Mouse (Mus musculus): Measurements from ENCODE around the gene Brap. TPM values are rescaled to one million over a fixed set of nuclear protein-coding genes. Genes with fewer than 3 reads are reported as not detected.
"Not testable (repeated sequence)": the region's sequence is repeated elsewhere in the genome, so short reads cannot be mapped to it uniquely, and the experiment has no call there.

The Brap gene
- total RNA-seq (2021): 10 to 100 TPM; 50.4 to 51.8 TPM

GRCm38 (mm10) chr5:121660059-121660896, at the start of gene Brap, which contains the start of gene Acad10:
Brap (plus strand) TSS chr5:121660563.
Acad10 (minus strand) TSS chr5:121660514.
- peak; percentile 90 to 96 for DNase-seq (ENCODE audit: extremely low spot score in 1 of 2, low spot score in 2 of 2)
- intact Hi-C loops (cut with DNase I): no loop called here

GRCm38 (mm10) chr5:121612036-121612435, 48.3 kb upstream of the Brap start:
- DNase-seq (ENCODE audit: extremely low spot score in 1 of 2, low spot score in 2 of 2): no peak
- intact Hi-C loops (cut with DNase I): no loop called here

DNA sequence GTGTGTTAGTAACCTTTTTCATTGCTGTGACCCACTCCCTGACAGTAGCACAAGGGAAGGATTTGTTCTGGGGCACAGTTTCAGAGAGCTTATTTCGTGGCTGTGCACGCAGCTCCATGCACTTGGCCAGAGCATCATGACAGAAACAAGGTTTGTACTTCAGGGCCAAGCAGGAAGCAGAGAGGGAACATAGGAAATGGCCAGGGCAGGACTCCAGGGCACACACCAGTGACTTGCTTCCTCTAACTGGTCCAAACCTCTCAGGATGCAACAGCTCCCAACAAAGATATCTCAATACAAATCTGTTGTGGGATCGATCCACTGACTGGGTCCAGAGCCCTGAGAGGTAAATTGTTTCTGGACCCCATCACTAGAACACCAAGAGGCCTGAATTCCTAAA, 45.4 kb upstream of the Brap start:
- DNase-seq (ENCODE audit: extremely low spot score in 1 of 2, low spot score in 2 of 2); intact Hi-C loops (cut with DNase I): not testable (repeated sequence)

DNA sequence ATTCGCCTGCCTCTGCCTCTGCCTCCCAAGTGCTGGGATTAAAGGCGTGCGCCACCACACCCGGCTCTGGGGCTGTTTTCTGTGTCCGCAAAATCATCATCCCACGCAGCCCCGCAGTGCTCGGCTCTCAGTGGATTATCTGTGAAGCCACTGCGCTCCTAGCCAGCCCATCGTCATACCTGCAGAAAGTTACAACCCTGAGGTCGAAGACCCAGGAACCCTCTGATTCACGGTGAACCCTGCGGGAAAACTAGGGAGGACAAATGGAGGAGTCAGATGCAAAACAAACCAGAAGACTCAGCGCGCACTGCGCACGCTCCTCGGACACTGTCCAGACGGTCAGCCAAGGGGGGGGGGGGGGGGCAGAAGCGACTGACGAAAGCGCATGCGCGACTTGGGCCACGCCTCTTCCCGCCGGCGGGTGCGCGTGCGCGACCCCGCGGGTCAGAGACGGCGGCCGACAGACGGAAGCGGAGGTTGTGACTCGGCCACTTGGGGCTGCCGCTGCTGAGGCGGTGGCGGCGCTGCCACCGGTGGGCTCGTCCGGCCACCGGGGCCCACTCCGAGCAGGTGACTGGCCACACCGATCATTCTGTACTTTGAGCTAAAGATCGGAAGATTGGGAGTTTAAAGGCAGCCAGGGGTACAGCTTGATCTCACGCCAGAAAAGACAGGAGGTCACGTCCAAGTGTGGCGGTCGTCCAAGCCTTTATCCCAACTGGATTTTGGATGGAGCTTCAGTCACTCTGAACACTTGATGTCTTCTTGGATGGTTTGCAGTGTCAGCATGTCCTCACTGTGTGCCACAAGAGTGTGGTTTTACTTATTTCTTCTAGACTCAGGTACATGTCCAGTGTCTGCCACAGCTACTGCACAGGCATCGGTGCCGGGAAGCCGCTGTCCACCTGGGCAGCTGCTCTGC, 41.5 kb upstream of the Brap start, which contains the start of gene Acad12:
Gene Acad12 (minus strand): TSS at position 347 of the 922 bp plus-strand sequence.
- intact Hi-C loops (cut with DNase I): no loop called here
- peak; percentile 48 to 90 for DNase-seq (ENCODE audit: extremely low spot score in 1 of 2, low spot score in 2 of 2)

GRCm38 (mm10) chr5:121621102-121621501, 39.3 kb upstream of the Brap start:
- intact Hi-C loops (cut with DNase I): no loop called here
- no peak for DNase-seq (ENCODE audit: extremely low spot score in 1 of 2, low spot score in 2 of 2)

DNA sequence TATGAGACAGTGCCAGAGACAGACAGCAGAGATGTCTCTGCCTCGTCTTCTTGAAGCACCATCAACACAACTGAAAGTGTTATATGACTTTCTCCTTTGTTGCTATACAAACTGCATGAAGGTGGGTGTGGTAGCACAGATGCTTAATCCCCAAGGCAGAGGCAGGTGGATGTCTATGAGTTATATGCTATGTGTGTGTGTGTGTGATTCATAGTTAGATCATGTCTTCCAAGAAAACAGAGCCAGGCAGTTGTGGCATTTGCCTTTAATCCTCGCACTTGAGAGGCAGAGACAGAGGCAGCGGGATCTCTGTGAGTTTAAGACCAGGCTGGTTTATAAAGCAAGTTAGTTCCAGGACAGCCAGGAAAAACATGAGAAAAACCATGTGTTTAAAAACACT, 37.1 kb upstream of the Brap start:
- DNase-seq (ENCODE audit: extremely low spot score in 1 of 2, low spot score in 2 of 2): no peak
- intact Hi-C loops (cut with DNase I): no loop called here

- peak; percentile 28 to 73 for DNase-seq (ENCODE audit: extremely low spot score in 1 of 2, low spot score in 2 of 2)
- intact Hi-C loops (cut with DNase I): no loop called here
Measured at GRCm38 (mm10) chr5:121627871-121628270, 32.5 kb upstream of the Brap start.

DNA sequence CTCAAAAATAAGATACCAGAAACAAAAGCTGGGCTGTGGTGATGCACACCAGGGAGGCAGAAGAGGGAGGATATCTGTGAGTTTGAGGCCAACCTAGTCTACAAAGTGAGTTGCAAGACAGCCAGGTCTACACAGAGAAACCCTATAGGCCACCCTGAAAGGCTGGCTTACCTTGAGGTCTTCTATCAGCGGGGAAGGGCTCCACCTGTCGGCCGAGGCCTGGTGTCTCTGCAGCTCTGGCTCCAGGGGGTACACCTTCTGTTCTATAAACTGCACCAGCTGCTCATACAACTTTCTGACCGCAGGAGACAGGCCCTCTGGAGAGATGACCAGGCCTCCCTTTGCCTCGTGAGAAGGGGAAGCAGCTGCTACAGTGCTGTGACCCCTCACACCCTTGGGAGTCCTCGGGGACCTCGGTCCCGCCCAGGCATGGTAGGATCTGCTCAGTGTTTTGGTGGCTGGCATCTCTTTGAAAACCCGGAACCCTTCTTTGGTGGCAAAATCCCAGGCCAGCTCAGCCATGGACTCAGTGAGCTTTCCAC, 29.2 kb upstream of the Brap start:
- intact Hi-C loops (cut with DNase I); DNase-seq (ENCODE audit: extremely low spot score in 1 of 2, low spot score in 2 of 2): not testable (repeated sequence)

DNA sequence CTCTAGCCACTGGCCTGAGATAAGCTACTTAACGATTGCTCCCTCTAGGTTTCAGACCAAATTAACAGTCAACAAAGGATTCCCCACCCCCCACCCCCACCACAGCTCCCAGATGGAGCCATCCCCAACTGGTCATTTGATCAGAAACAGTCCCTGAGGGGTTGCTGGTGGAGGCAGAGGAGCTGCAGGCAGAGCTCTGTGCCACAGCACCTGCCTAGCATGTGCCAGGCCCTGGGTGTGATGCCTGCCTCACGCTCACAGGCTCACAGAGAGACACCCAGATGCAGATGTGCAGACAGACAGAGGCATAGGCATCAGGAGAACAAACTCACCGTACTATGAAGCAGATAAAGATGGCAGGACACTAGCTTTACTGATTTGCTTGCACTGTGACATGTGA, 27.6 kb upstream of the Brap start:
- intact Hi-C loops (cut with DNase I): no loop called here
- DNase-seq (ENCODE audit: extremely low spot score in 1 of 2, low spot score in 2 of 2): no peak

GRCm38 (mm10) chr5:121634668-121635067, 25.7 kb upstream of the Brap start:
- DNase-seq (ENCODE audit: extremely low spot score in 1 of 2, low spot score in 2 of 2): no peak
- intact Hi-C loops (cut with DNase I): no loop called here

- intact Hi-C loops (cut with DNase I): no loop called here
- no peak for DNase-seq (ENCODE audit: extremely low spot score in 1 of 2, low spot score in 2 of 2)
Measured at GRCm38 (mm10) chr5:121637296-121637695, 23.1 kb upstream of the Brap start.

GRCm38 (mm10) chr5:121639601-121640000, 20.8 kb upstream of the Brap start:
- intact Hi-C loops (cut with DNase I): no loop called here
- DNase-seq (ENCODE audit: extremely low spot score in 1 of 2, low spot score in 2 of 2): no peak

DNA sequence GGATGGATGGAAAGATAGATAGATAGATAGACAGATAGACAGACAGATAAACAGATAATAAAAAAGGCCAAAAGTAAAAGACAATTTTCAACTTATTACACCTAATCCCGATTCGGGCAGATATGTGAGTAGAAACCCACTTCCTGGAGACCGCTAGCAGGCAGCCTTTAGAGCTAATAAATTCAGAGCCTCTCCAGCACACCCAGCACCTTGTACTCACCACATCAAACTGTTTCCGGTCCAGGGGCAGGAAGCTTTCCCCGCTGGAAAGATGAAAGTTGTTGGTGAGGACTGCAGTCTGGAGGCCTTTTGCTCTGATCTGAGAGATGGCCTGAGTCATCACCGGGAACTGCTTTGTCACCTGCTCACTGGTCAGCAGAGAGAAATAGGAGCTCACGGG, 11.2 kb upstream of the Brap start:
- intact Hi-C loops (cut with DNase I): no loop called here
- no peak for DNase-seq (ENCODE audit: extremely low spot score in 1 of 2, low spot score in 2 of 2)

DNA sequence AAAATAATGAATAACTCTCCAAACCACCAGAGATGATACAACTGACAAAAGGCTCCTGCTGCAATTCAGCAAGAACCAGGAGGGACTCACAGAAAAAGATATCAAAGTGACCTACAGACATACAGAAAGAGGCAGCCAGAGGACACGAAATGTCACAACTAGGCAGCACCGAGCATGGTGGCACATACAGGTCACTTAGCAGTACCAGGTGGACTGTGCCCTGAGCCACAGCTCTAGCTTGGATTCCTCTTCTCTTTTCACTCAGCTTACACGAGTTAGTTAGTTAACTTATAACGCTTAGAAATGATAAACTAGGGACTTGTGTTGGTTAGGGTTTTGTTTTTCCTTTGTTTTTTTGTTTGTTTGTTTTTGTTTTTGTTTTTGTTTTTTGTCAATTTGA, 5.8 kb upstream of the Brap start:
- DNase-seq (ENCODE audit: extremely low spot score in 1 of 2, low spot score in 2 of 2): no peak
- intact Hi-C loops (cut with DNase I): no loop called here

DNA sequence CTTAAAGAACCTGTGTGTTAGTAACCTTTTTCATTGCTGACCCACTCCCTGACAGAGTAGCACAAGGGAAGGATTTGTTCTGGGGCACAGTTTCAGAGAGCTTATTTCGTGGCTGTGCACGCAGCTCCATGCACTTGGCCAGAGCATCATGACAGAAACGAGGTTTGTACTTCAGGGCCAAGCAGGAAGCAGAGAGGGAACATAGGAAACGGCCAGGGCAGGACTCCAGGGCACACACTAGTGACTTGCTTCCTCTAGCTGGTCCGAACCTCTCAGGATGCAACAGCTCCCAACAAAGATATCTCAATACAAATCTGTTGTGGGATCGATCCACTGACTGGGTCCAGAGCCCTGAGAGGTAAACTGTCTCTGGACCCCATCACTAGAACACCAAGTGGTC, 3.5 kb upstream of the Brap start:
- intact Hi-C loops (cut with DNase I); DNase-seq (ENCODE audit: extremely low spot score in 1 of 2, low spot score in 2 of 2): not testable (repeated sequence)

DNA sequence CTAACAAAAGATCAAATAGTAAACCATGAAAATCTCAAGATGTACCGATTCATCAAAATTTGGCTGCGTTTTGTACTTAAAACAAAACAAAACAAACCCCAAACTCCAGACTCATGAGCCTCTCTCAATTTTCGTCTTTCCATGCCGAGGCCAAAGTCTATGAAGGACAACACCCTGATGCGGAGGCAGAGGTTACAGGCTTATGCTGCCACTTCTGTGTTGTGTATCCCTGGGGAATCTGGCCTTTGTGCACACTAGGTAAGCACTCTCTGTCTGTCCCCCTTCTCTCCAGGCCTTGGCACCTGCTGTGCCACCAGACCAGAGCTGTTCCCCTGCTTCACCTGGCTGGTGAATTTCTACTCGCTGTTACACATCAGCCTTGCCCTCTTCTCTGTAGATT, 2.7 kb upstream of the Brap start:
- DNase-seq (ENCODE audit: extremely low spot score in 1 of 2, low spot score in 2 of 2); intact Hi-C loops (cut with DNase I): not testable (repeated sequence)

- DNase-seq (ENCODE audit: extremely low spot score in 1 of 2, low spot score in 2 of 2): peak in 1 of 2 experiments; percentile 63
- intact Hi-C loops (cut with DNase I): no loop called here
Measured at GRCm38 (mm10) chr5:121660897-121661254, 513 bp downstream of the Brap start.

- DNase-seq (ENCODE audit: extremely low spot score in 1 of 2, low spot score in 2 of 2): no peak
- intact Hi-C loops (cut with DNase I): no loop called here
Measured at GRCm38 (mm10) chr5:121661494-121661893, 1.1 kb downstream of the Brap start.

DNA sequence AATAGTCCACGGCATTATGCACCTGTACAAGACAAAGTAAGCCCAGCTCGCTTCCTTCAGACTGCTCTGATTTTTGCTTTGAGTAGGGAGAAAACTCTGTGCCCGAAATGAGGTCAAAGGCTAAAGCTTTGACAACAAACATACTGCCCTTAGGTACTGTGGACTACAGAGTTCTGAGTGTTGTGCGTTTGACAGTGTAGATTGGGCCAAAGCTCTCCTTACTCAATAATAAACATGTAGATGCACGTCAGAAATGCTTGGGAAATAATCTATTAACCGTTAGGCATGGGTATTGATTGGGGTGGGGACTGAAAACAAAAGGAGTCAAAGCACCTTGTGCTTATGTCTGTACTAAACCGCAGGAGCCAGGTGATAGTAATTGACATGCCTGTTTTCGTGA, 3.1 kb downstream of the Brap start:
- no peak for DNase-seq (ENCODE audit: extremely low spot score in 1 of 2, low spot score in 2 of 2)
- intact Hi-C loops (cut with DNase I): no loop called here

Measured in left cerebral cortex, postnatal 10 days (tissue).